Mouse (Mus musculus) spleen, adult 2 months (tissue): ENCODE results near the gene Gm20388.

Experiments used
- CTCF ChIP-seq: fragments of 200-500 bp; IDR thresholded peaks from 2 replicates; pipeline ENCODE4 v1.5.1; 2011; ENCODE audit warnings: mild to moderate bottlenecking, inconsistent platforms; ENCODE audit not compliant: insufficient read depth, insufficient read length, insufficient replicate concordance; ENCODE audit errors: extremely low read depth
- POLR2A ChIP-seq: fragments of 200-500 bp; IDR thresholded peaks from 2 replicates; pipeline ENCODE4 v1.6.1; 2011; ENCODE audit warnings: low read depth, low read length, inconsistent platforms

DNA sequence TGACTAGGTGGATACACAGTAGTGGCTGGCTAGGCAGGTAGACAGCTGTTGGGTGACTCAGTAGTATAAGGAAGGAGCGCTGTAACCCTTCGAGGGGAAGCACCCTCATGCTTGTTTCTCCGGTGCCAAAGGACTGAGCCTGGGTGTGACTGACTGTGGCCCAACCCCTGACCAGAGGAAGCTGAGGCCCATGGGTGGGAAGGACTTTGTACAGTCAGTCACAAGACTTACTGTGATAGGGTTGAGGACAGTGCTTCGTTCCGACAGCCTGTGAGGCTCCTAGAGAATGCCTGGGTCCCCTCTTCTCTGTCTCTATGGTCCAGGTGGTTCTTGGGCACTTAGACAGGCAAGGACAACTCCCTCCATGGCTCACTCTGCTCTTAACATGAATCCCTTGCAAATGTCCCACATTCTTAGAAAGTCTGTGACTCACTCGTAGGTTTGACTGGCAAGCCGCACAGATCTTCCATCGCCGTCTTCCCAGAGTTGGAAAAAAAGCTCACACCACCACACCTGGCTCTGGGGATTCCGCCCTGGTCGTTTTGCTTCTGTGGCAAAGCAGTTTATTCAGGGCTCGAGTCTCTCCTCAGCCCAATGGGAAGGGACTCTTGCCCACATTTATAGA, 495.5 kb downstream of the Gm20388 start:
- TF ChIP-seq CTCF (no peak), POLR2A (no peak)
